Mouse (Mus musculus): ENCODE results near the gene Edem3.

GRCm38 (mm10) chr1:151845252-151845832 lies 90.2 kb downstream of the Edem3 start:
- TF ChIP-seq POLR2A (IDR thresholded peaks at IDR 0.05; ENCODE audit: borderline replicate concordance, insufficient read depth, low read length) = no peak
- TF ChIP-seq CTCF (IDR thresholded peaks at IDR 0.05; ENCODE audit: borderline replicate concordance, insufficient read depth, low read depth, low read length) = no peak
